Mouse (Mus musculus): ENCODE measurements around the gene Gprc5c. TPM values are rescaled to one million over a fixed set of nuclear protein-coding genes. Genes with fewer than 3 reads are reported as not detected.

Gprc5c gene
- polyA plus RNA-seq, 1 experiment from 2014 or later, result 39.2 TPM

- ATAC-seq (ENCODE audit: insufficient read depth) (no peak), DNase-seq (no peak)
- Histone ChIP-seq H3K27me3 (ENCODE audit: insufficient read depth, low read length) (no peaks in the 10 kb centered on the region), H3K27ac (ENCODE audit: low read depth) (peak overlapping the region; percentile 54; the same call in 1 of the 2 replicates), H3K9me3 (ENCODE audit: low read depth, low read length) (no peaks in the 10 kb centered on the region), H3K4me1 (ENCODE audit: insufficient read depth) (peaks cover 15% of the 10 kb centered on the region), H3K4me2 (peak overlapping the region; percentile 23; the same call in 1 of the 2 replicates), H3K4me3 (ENCODE audit: low read depth, low read length) (no peak overlapping the region), H3K9ac (no peak overlapping the region), H3K36me3 (ENCODE audit: insufficient read depth) (peaks cover 36% of the 10 kb centered on the region)
- WGBS, result 37% methylated on average over 11 of the region's 11 CpGs
- no peak for TF ChIP-seq CTCF (IDR thresholded peaks at IDR 0.05; ENCODE audit: low read depth)
Measured at GRCm38 (mm10) chr11:114867361-114868235, 16.6 kb downstream of the Gprc5c start.

- H3K36me3 ChIP-seq (ENCODE audit: insufficient read depth), result peaks cover 36% of the 10 kb centered on the region
- H3K4me2 ChIP-seq, result no peak overlapping the region
- H3K9ac ChIP-seq, result no peak overlapping the region
- H3K27me3 ChIP-seq (ENCODE audit: insufficient read depth, low read length), result no peaks in the 10 kb centered on the region
- no peak overlapping the region for H3K4me3 ChIP-seq (ENCODE audit: low read depth, low read length)
- H3K9me3 ChIP-seq (ENCODE audit: low read depth, low read length), result no peaks in the 10 kb centered on the region
- TF ChIP-seq CTCF (IDR thresholded peaks at IDR 0.05; ENCODE audit: low read depth), result no peak
- H3K4me1 ChIP-seq (ENCODE audit: insufficient read depth), result peaks cover 15% of the 10 kb centered on the region
- no peak overlapping the region for H3K27ac ChIP-seq (ENCODE audit: low read depth)
- ATAC-seq (ENCODE audit: insufficient read depth), result no peak
- WGBS, result 88% methylated on average over 12 of the region's 12 CpGs
- DNase-seq, result no peak
Measured at GRCm38 (mm10) chr11:114868280-114868679, 17.3 kb downstream of the Gprc5c start.

GRCm38 (mm10) chr11:114869787-114870186, 18.8 kb downstream of the Gprc5c start:
- Histone ChIP-seq H3K9ac (no peak overlapping the region), H3K27ac (ENCODE audit: low read depth) (no peak overlapping the region), H3K4me1 (ENCODE audit: insufficient read depth) (peaks cover 15% of the 10 kb centered on the region), H3K36me3 (ENCODE audit: insufficient read depth) (peaks cover 27% of the 10 kb centered on the region), H3K9me3 (ENCODE audit: low read depth, low read length) (no peaks in the 10 kb centered on the region), H3K4me2 (no peak overlapping the region), H3K4me3 (ENCODE audit: low read depth, low read length) (no peak overlapping the region), H3K27me3 (ENCODE audit: insufficient read depth, low read length) (no peaks in the 10 kb centered on the region)
- WGBS, result 89% methylated on average over 1 of the region's 1 CpGs
- no peak for ATAC-seq (ENCODE audit: insufficient read depth)
- no peak for DNase-seq
- no peak for TF ChIP-seq CTCF (IDR thresholded peaks at IDR 0.05; ENCODE audit: low read depth)

- TF ChIP-seq CTCF (IDR thresholded peaks at IDR 0.05; ENCODE audit: low read depth), result no peak
- H3K9ac ChIP-seq, result no peak overlapping the region
- no peak overlapping the region for H3K4me3 ChIP-seq (ENCODE audit: low read depth, low read length)
- peaks cover 9% of the 10 kb centered on the region for H3K4me1 ChIP-seq (ENCODE audit: insufficient read depth)
- DNase-seq (no peak), ATAC-seq (ENCODE audit: insufficient read depth) (no peak)
- no peak overlapping the region for H3K27ac ChIP-seq (ENCODE audit: low read depth)
- no peaks in the 10 kb centered on the region for H3K27me3 ChIP-seq (ENCODE audit: insufficient read depth, low read length)
- no peaks in the 10 kb centered on the region for H3K9me3 ChIP-seq (ENCODE audit: low read depth, low read length)
- H3K36me3 ChIP-seq (ENCODE audit: insufficient read depth), result peaks cover 20% of the 10 kb centered on the region
- H3K4me2 ChIP-seq, result no peak overlapping the region
- WGBS, result 84% methylated on average over 2 of the region's 2 CpGs
Measured at GRCm38 (mm10) chr11:114871540-114871939, 20.6 kb downstream of the Gprc5c start.

GRCm38 (mm10) chr11:114873022-114873817, 22.3 kb downstream of the Gprc5c start:
- ATAC-seq (ENCODE audit: insufficient read depth) (no peak), DNase-seq (no peak)
- no peaks in the 10 kb centered on the region; the same call in 1 of the 2 replicates for H3K4me1 ChIP-seq (ENCODE audit: insufficient read depth)
- 33% methylated on average over 6 of the region's 6 CpGs for WGBS
- no peak overlapping the region for H3K9ac ChIP-seq
- H3K4me2 ChIP-seq, result no peak overlapping the region
- H3K27ac ChIP-seq (ENCODE audit: low read depth), result peak overlapping the region; percentile 2; the same call in 1 of the 2 replicates
- no peak overlapping the region for H3K4me3 ChIP-seq (ENCODE audit: low read depth, low read length)
- peaks cover 17% of the 10 kb centered on the region for H3K36me3 ChIP-seq (ENCODE audit: insufficient read depth)
- H3K27me3 ChIP-seq (ENCODE audit: insufficient read depth, low read length), result no peaks in the 10 kb centered on the region
- H3K9me3 ChIP-seq (ENCODE audit: low read depth, low read length), result no peaks in the 10 kb centered on the region
- no peak for TF ChIP-seq CTCF (IDR thresholded peaks at IDR 0.05; ENCODE audit: low read depth)

GRCm38 (mm10) chr11:114874226-114875145, 23.5 kb downstream of the Gprc5c start:
- Histone ChIP-seq H3K36me3 (ENCODE audit: insufficient read depth) (peaks cover 17% of the 10 kb centered on the region), H3K27me3 (ENCODE audit: insufficient read depth, low read length) (no peaks in the 10 kb centered on the region), H3K4me3 (ENCODE audit: low read depth, low read length) (no peak overlapping the region), H3K9me3 (ENCODE audit: low read depth, low read length) (no peaks in the 10 kb centered on the region), H3K9ac (no peak overlapping the region), H3K4me1 (ENCODE audit: insufficient read depth) (no peaks in the 10 kb centered on the region; the same call in 1 of the 2 replicates), H3K27ac (ENCODE audit: low read depth) (no peak overlapping the region), H3K4me2 (no peak overlapping the region)
- ATAC-seq (ENCODE audit: insufficient read depth), result no peak
- TF ChIP-seq CTCF (IDR thresholded peaks at IDR 0.05; ENCODE audit: low read depth), result no peak
- DNase-seq, result no peak
- WGBS, result 45% methylated on average over 9 of the region's 9 CpGs
